Mouse (Mus musculus) neural tube, embryonic 14.5 days (tissue): Measurements from ENCODE around the gene Hist1h2bh. TPM values are rescaled to one million over a fixed set of nuclear protein-coding genes. Genes with fewer than 3 reads are reported as not detected.

Experiments
- ATAC-seq: fragments of 200-750 bp; cut with Nextera tagmentation; 2 replicates; pipeline ENCODE4 v1.8.0; 2017; ENCODE audit warnings: low read depth, mild to moderate bottlenecking, moderate TSS enrichment, moderate library complexity
- H3K27ac ChIP-seq: fragments of 300-500 bp; sonication (generic); 2 replicates; pipeline ENCODE4 v1.5.1; 2014; ENCODE audit warnings: low read depth, mild to moderate bottlenecking, control low read depth, low read length, moderate library complexity, mixed read lengths
- H3K27me3 ChIP-seq: fragments of 300-500 bp; sonication (generic); 2 replicates; pipeline ENCODE4 v1.6.1; 2014; ENCODE audit warnings: low read length; ENCODE audit not compliant: control insufficient read depth, insufficient read depth
- H3K36me3 ChIP-seq: fragments of 300-500 bp; sonication (generic); 2 replicates; pipeline ENCODE4 v1.6.1; 2014; ENCODE audit warnings: low read length, mixed read lengths; ENCODE audit not compliant: control insufficient read depth, insufficient read depth
- H3K4me1 ChIP-seq: fragments of 300-500 bp; sonication (generic); 2 replicates; pipeline ENCODE4 v1.6.1; 2014; ENCODE audit warnings: low read length; ENCODE audit not compliant: control insufficient read depth, insufficient read depth
- H3K4me2 ChIP-seq: fragments of 300-500 bp; sonication (generic); 2 replicates; pipeline ENCODE4 v1.6.1; 2014; ENCODE audit warnings: mild to moderate bottlenecking, low read depth, low read length, control low read depth
- H3K4me3 ChIP-seq: fragments of 300-500 bp; sonication (generic); 2 replicates; pipeline ENCODE4 v1.5.1; 2014; ENCODE audit warnings: low read depth, low read length, control low read depth, mixed read lengths
- H3K9ac ChIP-seq: fragments of 300-500 bp; sonication (generic); replicated peaks from 2 replicates; pipeline ENCODE4 v1.6.1; 2014; ENCODE audit warnings: low read depth, mild to moderate bottlenecking, control low read depth, low read length, mixed read lengths
- H3K9me3 ChIP-seq: fragments of 300-500 bp; sonication (generic); 2 replicates; pipeline ENCODE4 v1.6.1; 2016; ENCODE audit warnings: low read length; ENCODE audit not compliant: control insufficient read depth
- WGBS: fragments of 180-500 bp; shearing (Covaris S2); extraction: QIAGEN DNeasy Blood & Tissue Kit; methylation state at CpG from one replicate; pipeline ENCODE4 v1.1.7; 2014; 5-methylcytosine and 5-hydroxymethylcytosine counted together
- polyA plus RNA-seq: library from polyadenylated mRNA; unstranded; fragments of >200 nt; fragmentation: Nextera tagmentation; extraction: Ambion mirVana; gene quantifications from 2 replicates; pipeline ENCODE4 v1.2.1, GENCODE M21; 2014

The Hist1h2bh gene
- polyA plus RNA-seq, 1 experiment from 2014 or later: not detected

- peaks cover 4% of the 10 kb centered on the region; the same call in 1 of the 2 replicates for H3K4me1 ChIP-seq
- no peaks in the 10 kb centered on the region for H3K27me3 ChIP-seq
- H3K36me3 ChIP-seq: no peaks in the 10 kb centered on the region
- H3K4me3 ChIP-seq: peak overlapping the region; percentile 39
- H3K9me3 ChIP-seq: no peaks in the 10 kb centered on the region
- no peak overlapping the region for H3K27ac ChIP-seq
- ATAC-seq: no peak
- H3K9ac ChIP-seq: 0 out of 2 replicates have a peak overlapping the region, but pooled peaks have one; percentile 16
- peak overlapping the region; percentile 60 for H3K4me2 ChIP-seq
- 55% methylated on average over 15 of the region's 15 CpGs for WGBS
Observed at GRCm38 (mm10) chr13:23515826-23516620, 27.2 kb downstream of the Hist1h2bh start.

- peaks cover 4% of the 10 kb centered on the region; the same call in 1 of the 2 replicates for H3K4me1 ChIP-seq
Observed at GRCm38 (mm10) chr13:23515281-23515680, 27.9 kb downstream of the Hist1h2bh start.

GRCm38 (mm10) chr13:23513517-23513916 lies 29.7 kb downstream of the Hist1h2bh start:
- H3K36me3 ChIP-seq: no peaks in the 10 kb centered on the region
- H3K9ac ChIP-seq: no peak overlapping the region
- no peak overlapping the region for H3K4me3 ChIP-seq
- no peak overlapping the region for H3K27ac ChIP-seq
- no peaks in the 10 kb centered on the region for H3K27me3 ChIP-seq
- no peak for ATAC-seq
- no peak overlapping the region for H3K4me2 ChIP-seq
- peaks cover 4% of the 10 kb centered on the region; the same call in 1 of the 2 replicates for H3K4me1 ChIP-seq
- 90% methylated on average over 1 of the region's 1 CpGs for WGBS
- no peaks in the 10 kb centered on the region for H3K9me3 ChIP-seq

More at GRCm38 (mm10) chr13:23515281-23515680, 27.9 kb downstream of the Hist1h2bh start:
- WGBS: 74% methylated on average over 5 of the region's 5 CpGs
- Histone ChIP-seq H3K36me3 (no peaks in the 10 kb centered on the region), H3K4me2 (no peak overlapping the region), H3K4me3 (no peak overlapping the region), H3K9ac (no peak overlapping the region), H3K27me3 (no peaks in the 10 kb centered on the region), H3K27ac (no peak overlapping the region), H3K9me3 (no peaks in the 10 kb centered on the region)
- no peak for ATAC-seq

- no peak overlapping the region for H3K4me2 ChIP-seq
- 33% methylated on average over 1 of the region's 1 CpGs for WGBS
- no peaks in the 10 kb centered on the region for H3K36me3 ChIP-seq
- no peak overlapping the region for H3K9ac ChIP-seq
- H3K4me3 ChIP-seq: no peak overlapping the region
- H3K27ac ChIP-seq: no peak overlapping the region
- no peaks in the 10 kb centered on the region for H3K27me3 ChIP-seq
- no peaks in the 10 kb centered on the region for H3K4me1 ChIP-seq
- no peak for ATAC-seq
- H3K9me3 ChIP-seq: no peaks in the 10 kb centered on the region
Observed at GRCm38 (mm10) chr13:23510127-23510526, 33.1 kb downstream of the Hist1h2bh start.

GRCm38 (mm10) chr13:23506819-23507515 lies 36.2 kb downstream of the Hist1h2bh start:
- no peaks in the 10 kb centered on the region for H3K9me3 ChIP-seq
- H3K4me3 ChIP-seq: no peak overlapping the region
- WGBS: 16% methylated on average over 14 of the region's 14 CpGs
- H3K27ac ChIP-seq: no peak overlapping the region
- no peak for ATAC-seq
- H3K4me2 ChIP-seq: no peak overlapping the region
- H3K36me3 ChIP-seq: no peaks in the 10 kb centered on the region
- no peaks in the 10 kb centered on the region for H3K4me1 ChIP-seq
- H3K27me3 ChIP-seq: no peaks in the 10 kb centered on the region
- H3K9ac ChIP-seq: no peak overlapping the region

- no peaks in the 10 kb centered on the region for H3K36me3 ChIP-seq
Observed at GRCm38 (mm10) chr13:23506351-23506750, 36.8 kb downstream of the Hist1h2bh start.

GRCm38 (mm10) chr13:23505662-23506345 lies 37.4 kb downstream of the Hist1h2bh start:
- H3K9ac ChIP-seq: no peak overlapping the region
- no peak for ATAC-seq
- no peaks in the 10 kb centered on the region for H3K27me3 ChIP-seq
- WGBS: 6% methylated on average over 14 of the region's 14 CpGs
- H3K4me1 ChIP-seq: no peaks in the 10 kb centered on the region
- no peak overlapping the region for H3K4me3 ChIP-seq
- no peaks in the 10 kb centered on the region for H3K36me3 ChIP-seq
- H3K9me3 ChIP-seq: no peaks in the 10 kb centered on the region
- H3K27ac ChIP-seq: no peak overlapping the region
- peak overlapping the region; percentile 24; the same call in 1 of the 2 replicates for H3K4me2 ChIP-seq

More at GRCm38 (mm10) chr13:23506351-23506750, 36.8 kb downstream of the Hist1h2bh start:
- no peak for ATAC-seq
- Histone ChIP-seq H3K27me3 (no peaks in the 10 kb centered on the region), H3K4me1 (no peaks in the 10 kb centered on the region), H3K4me2 (no peak overlapping the region), H3K9ac (no peak overlapping the region), H3K27ac (no peak overlapping the region), H3K4me3 (no peak overlapping the region), H3K9me3 (no peaks in the 10 kb centered on the region)
- 5% methylated on average over 13 of the region's 13 CpGs for WGBS

- Histone ChIP-seq H3K4me3 (no peak overlapping the region), H3K27me3 (no peaks in the 10 kb centered on the region), H3K4me2 (no peak overlapping the region), H3K4me1 (no peaks in the 10 kb centered on the region), H3K9ac (no peak overlapping the region), H3K9me3 (no peaks in the 10 kb centered on the region), H3K27ac (no peak overlapping the region), H3K36me3 (no peaks in the 10 kb centered on the region)
- WGBS: under 1% methylated on average over 9 of the region's 9 CpGs
- ATAC-seq: no peak
Observed at GRCm38 (mm10) chr13:23503797-23504196, 39.4 kb downstream of the Hist1h2bh start.
